Mouse (Mus musculus) myocyte (in vitro differentiated cells): ENCODE measurements around the gene Wdr62. TPM values are rescaled to one million over a fixed set of nuclear protein-coding genes. Genes with fewer than 3 reads are reported as not detected.

Experiments
- H3K27me3 ChIP-seq: one replicate; pipeline ENCODE4 v1.6.1; 2011; ENCODE audit not compliant: control insufficient read depth, insufficient read depth, insufficient read length
- H3K36me3 ChIP-seq: one replicate; pipeline ENCODE4 v1.6.1; 2011; ENCODE audit not compliant: control insufficient read depth, insufficient read depth
- H3K4me2 ChIP-seq: one replicate; pipeline ENCODE4 v1.6.1; 2011; ENCODE audit warnings: low read depth, control low read depth
- H3K4me3 ChIP-seq: one replicate; pipeline ENCODE4 v1.5.1; 2011; ENCODE audit warnings: mild to moderate bottlenecking, control low read depth, moderate library complexity
- H3K79me2 ChIP-seq: one replicate; pipeline ENCODE4 v1.6.1; 2011; ENCODE audit not compliant: control insufficient read depth, insufficient read depth
- H3ac ChIP-seq: one replicate; pipeline ENCODE4 v1.6.1; 2011; ENCODE audit not compliant: control insufficient read depth, insufficient read length
- CEBPB ChIP-seq: IDR thresholded peaks from 2 replicates; pipeline ENCODE4 v1.6.1; 2011; ENCODE audit warnings: mild to moderate bottlenecking, moderate library complexity; ENCODE audit not compliant: poor library complexity, insufficient read depth, severe bottlenecking
- E2F4 ChIP-seq: IDR thresholded peaks from one replicate; pipeline ENCODE4 v1.6.1; 2011; ENCODE audit warnings: mild to moderate bottlenecking, control low read depth, moderate library complexity; ENCODE audit not compliant: insufficient read depth
- MAX ChIP-seq: IDR thresholded peaks from one replicate; pipeline ENCODE4 v1.6.1; 2011; ENCODE audit warnings: low read depth, mild to moderate bottlenecking, control low read depth
- MYOD1 ChIP-seq, 3 experiments: IDR thresholded peaks; one replicate each; pipeline ENCODE4 v1.6.1; 2011; ENCODE audit warnings: control low read depth in 2 of 3, low read depth in 2 of 3, mild to moderate bottlenecking in 2 of 3, moderate library complexity in 1 of 3; ENCODE audit not compliant: insufficient read length in 2 of 3, control insufficient read depth in 1 of 3
- MYOG ChIP-seq, 3 experiments: IDR thresholded peaks; one replicate each; pipeline ENCODE4 v1.6.1; 2011; ENCODE audit warnings: control low read depth in 2 of 3, low read depth in 2 of 3, mild to moderate bottlenecking in 2 of 3; ENCODE audit not compliant: insufficient read length in 2 of 3, control insufficient read depth in 1 of 3, insufficient read depth in 1 of 3
- POLR2A ChIP-seq: IDR thresholded peaks from one replicate; pipeline ENCODE4 v1.6.1; 2011; ENCODE audit warnings: low read depth, mild to moderate bottlenecking, control low read depth, moderate library complexity; ENCODE audit not compliant: insufficient read length
- POLR2AphosphoS2 ChIP-seq: IDR thresholded peaks from one replicate; pipeline ENCODE4 v1.6.1; 2011; ENCODE audit warnings: low read depth, control low read depth; ENCODE audit not compliant: insufficient read length
- REST ChIP-seq: IDR thresholded peaks from one replicate; pipeline ENCODE4 v1.6.1; 2011; ENCODE audit warnings: mild to moderate bottlenecking, control low read depth, moderate library complexity; ENCODE audit not compliant: insufficient read depth, insufficient read length
- SRF ChIP-seq: IDR thresholded peaks from one replicate; pipeline ENCODE4 v1.6.1; 2011; ENCODE audit warnings: low read depth; ENCODE audit not compliant: control insufficient read depth, insufficient read length
- TCF12 ChIP-seq: IDR thresholded peaks from one replicate; pipeline ENCODE4 v1.6.1; 2011; ENCODE audit warnings: mild to moderate bottlenecking, control low read depth; ENCODE audit not compliant: poor library complexity, insufficient read depth, severe bottlenecking
- TCF3 ChIP-seq: IDR thresholded peaks from one replicate; pipeline ENCODE4 v1.6.1; 2011; ENCODE audit warnings: low read depth, control low read depth; ENCODE audit not compliant: insufficient read length
- USF1 ChIP-seq: IDR thresholded peaks from one replicate; pipeline ENCODE4 v1.6.1; 2011; ENCODE audit warnings: low read depth, mild to moderate bottlenecking, control low read depth, moderate library complexity
- polyA plus RNA-seq: library from polyadenylated mRNA; unstranded; fragments of >200 nt; fragmentation: generic; extraction: Trizol; gene quantifications from one replicate; pipeline ENCODE4 v1.2.1, GENCODE M21; 2012; ENCODE audit warnings: missing spikeins

The Wdr62 gene
- polyA plus RNA-seq, 1 experiment: 5.0 TPM

- Histone ChIP-seq H3K4me2 (no peak overlapping the region), H3ac (no peak overlapping the region), H3K27me3 (peaks cover 14% of the 10 kb centered on the region), H3K79me2 (no peaks in the 10 kb centered on the region), H3K36me3 (no peaks in the 10 kb centered on the region), H3K4me3 (no peak overlapping the region)
- no peak for TF ChIP-seq E2F4
- no peak for TF ChIP-seq MYOD1 (IDR thresholded peaks at IDR 0.05; ENCODE audit: control insufficient read depth in 1 of 3, insufficient read length in 2 of 3, low read depth in 2 of 3)
- no peak for TF ChIP-seq MYOG (IDR thresholded peaks at IDR 0.05; ENCODE audit: control insufficient read depth in 1 of 3, insufficient read depth in 1 of 3, insufficient read length in 2 of 3, low read depth in 2 of 3)
- no peak for TF ChIP-seq TCF12
- no peak for TF ChIP-seq REST
- no peak for TF ChIP-seq MAX
- TF ChIP-seq TCF3: no peak
- no peak for TF ChIP-seq POLR2AphosphoS2
Observed at GRCm38 (mm10) chr7:30324300-30324944, 44.2 kb upstream of the Wdr62 start.

- Histone ChIP-seq H3K4me3 (peak within 1 kb of the TSS; percentile 36), H3ac (no peak within 1 kb of the TSS)
Observed at GRCm38 (mm10) chr7:30323795-30324194, 43.6 kb upstream of the Wdr62 start, which contains the start of gene Sdhaf1. Sdhaf1 (minus strand) TSS chr7:30323895.

GRCm38 (mm10) chr7:30322865-30323264 is 42.6 kb upstream of the Wdr62 start:
- Histone ChIP-seq H3K27me3 (peaks cover 14% of the 10 kb centered on the region), H3K79me2 (no peaks in the 10 kb centered on the region), H3K4me2 (peak overlapping the region; percentile 71), H3ac (no peak overlapping the region), H3K4me3 (peak overlapping the region; percentile 36), H3K36me3 (no peaks in the 10 kb centered on the region)
- TF ChIP-seq POLR2A (no peak), MYOG (IDR thresholded peaks at IDR 0.05; ENCODE audit: control insufficient read depth in 1 of 3, insufficient read depth in 1 of 3, insufficient read length in 2 of 3, low read depth in 2 of 3) (no peak), MYOD1 (IDR thresholded peaks at IDR 0.05; ENCODE audit: control insufficient read depth in 1 of 3, insufficient read length in 2 of 3, low read depth in 2 of 3) (peak in 1 of 3 experiments; percentile 5), POLR2AphosphoS2 (no peak), REST (no peak)

More at GRCm38 (mm10) chr7:30323795-30324194, 43.6 kb upstream of the Wdr62 start, which contains the start of gene Sdhaf1:
- H3K79me2 ChIP-seq: no peaks in the 10 kb centered on the region
- no peaks in the 10 kb centered on the region for H3K36me3 ChIP-seq
- peak within 1 kb of the TSS; percentile 71 for H3K4me2 ChIP-seq
- no peak for TF ChIP-seq MYOG (IDR thresholded peaks at IDR 0.05; ENCODE audit: control insufficient read depth in 1 of 3, insufficient read depth in 1 of 3, insufficient read length in 2 of 3, low read depth in 2 of 3)
- TF ChIP-seq E2F4: no peak
- no peak for TF ChIP-seq POLR2A
- TF ChIP-seq USF1: no peak
- H3K27me3 ChIP-seq: peaks cover 14% of the 10 kb centered on the region

- Histone ChIP-seq H3K79me2 (no peaks in the 10 kb centered on the region), H3K27me3 (peaks cover 12% of the 10 kb centered on the region), H3K36me3 (no peaks in the 10 kb centered on the region), H3ac (peak overlapping the region; percentile 75), H3K4me3 (peak overlapping the region; percentile 36), H3K4me2 (peak overlapping the region; percentile 71)
- TF ChIP-seq USF1: no peak
- TF ChIP-seq POLR2A: peak; percentile 83
- TF ChIP-seq MAX: no peak
- TF ChIP-seq TCF12: no peak
- TF ChIP-seq E2F4: no peak
- no peak for TF ChIP-seq SRF
- TF ChIP-seq CEBPB: no peak
- TF ChIP-seq MYOD1 (IDR thresholded peaks at IDR 0.05; ENCODE audit: control insufficient read depth in 1 of 3, insufficient read length in 2 of 3, low read depth in 2 of 3): no peak
- no peak for TF ChIP-seq TCF3
- TF ChIP-seq REST: no peak
- peak; percentile 87 for TF ChIP-seq POLR2AphosphoS2
- TF ChIP-seq MYOG (IDR thresholded peaks at IDR 0.05; ENCODE audit: control insufficient read depth in 1 of 3, insufficient read depth in 1 of 3, insufficient read length in 2 of 3, low read depth in 2 of 3): peak in 1 of 3 experiments; percentile 0
Observed at GRCm38 (mm10) chr7:30322285-30322667, 42.1 kb upstream of the Wdr62 start.

- Histone ChIP-seq H3ac (peak within 1 kb of the TSS; percentile 75), H3K36me3 (no peaks in the 10 kb centered on the region), H3K4me3 (peak within 1 kb of the TSS; percentile 36), H3K79me2 (no peaks in the 10 kb centered on the region), H3K4me2 (peak within 1 kb of the TSS; percentile 74), H3K27me3 (peaks cover 8% of the 10 kb centered on the region)
- TF ChIP-seq REST (no peak), USF1 (no peak), POLR2AphosphoS2 (peak; percentile 52), MYOD1 (IDR thresholded peaks at IDR 0.05; ENCODE audit: control insufficient read depth in 1 of 3, insufficient read length in 2 of 3, low read depth in 2 of 3) (no peak), MYOG (IDR thresholded peaks at IDR 0.05; ENCODE audit: control insufficient read depth in 1 of 3, insufficient read depth in 1 of 3, insufficient read length in 2 of 3, low read depth in 2 of 3) (peak in 1 of 3 experiments; percentile 1), CEBPB (no peak), POLR2A (peak; percentile 55)
Observed at GRCm38 (mm10) chr7:30321539-30322284, 41.5 kb upstream of the Wdr62 start, which contains the start of gene E130208F15Rik. E130208F15Rik (plus strand) TSS chr7:30321740.
